Mouse (Mus musculus): ENCODE data around the gene Trp53. TPM values are rescaled to one million over a fixed set of nuclear protein-coding genes. Genes with fewer than 3 reads are reported as not detected.
"Not testable (repeated sequence)": the region's sequence is repeated elsewhere in the genome, so short reads cannot be mapped to it uniquely, and the experiment has no call there.

Gene Trp53
- total RNA-seq (2017) = 38.3 and 39.8 TPM in 2 replicates

DNA sequence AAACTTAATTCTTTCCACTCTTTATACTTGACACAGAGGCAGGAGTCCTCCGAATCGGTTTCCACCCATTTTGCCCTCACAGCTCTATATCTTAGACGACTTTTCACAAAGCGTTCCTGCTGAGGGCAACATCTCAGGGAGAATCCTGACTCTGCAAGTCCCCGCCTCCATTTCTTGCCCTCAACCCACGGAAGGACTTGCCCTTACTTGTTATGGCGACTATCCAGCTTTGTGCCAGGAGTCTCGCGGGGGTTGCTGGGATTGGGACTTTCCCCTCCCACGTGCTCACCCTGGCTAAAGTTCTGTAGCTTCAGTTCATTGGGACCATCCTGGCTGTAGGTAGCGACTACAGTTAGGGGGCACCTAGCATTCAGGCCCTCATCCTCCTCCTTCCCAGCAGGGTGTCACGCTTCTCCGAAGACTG lies at the start of gene Trp53, which contains the start of gene Wrap53:
Trp53 (plus strand) TSS at position 269 of the 424 bp plus-strand sequence.
Wrap53 (minus strand) TSS at position 165 of the 424 bp plus-strand sequence.
- ATAC-seq (ENCODE audit: extremely low read depth, insufficient number of reproducible peaks, low FRiP score, poor library complexity, severe bottlenecking) = peak; percentile 77

DNA sequence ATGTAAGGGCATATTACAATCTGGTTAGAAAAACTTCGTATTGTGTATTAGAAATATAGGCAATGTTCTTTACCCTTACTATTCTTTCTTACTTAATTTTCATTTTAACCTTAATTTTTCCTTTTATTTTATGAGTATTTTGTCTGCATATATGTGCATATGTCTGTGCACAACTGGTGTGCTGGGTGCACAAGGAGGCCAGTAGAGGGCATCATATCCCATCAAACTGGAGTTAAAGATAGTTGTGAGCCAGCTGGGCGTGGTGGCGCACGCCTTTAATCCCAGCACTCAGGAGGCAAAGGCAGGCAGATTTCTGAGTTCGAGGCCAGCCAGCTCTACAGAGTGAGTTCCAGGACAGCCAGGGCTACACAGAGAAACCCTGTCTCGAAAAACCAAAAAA lies 49.4 kb upstream of the Trp53 start:
- not testable (repeated sequence) for ATAC-seq (ENCODE audit: extremely low read depth, insufficient number of reproducible peaks, low FRiP score, poor library complexity, severe bottlenecking)

GRCm38 (mm10) chr11:69532480-69533150 lies 47.5 kb upstream of the Trp53 start:
- ATAC-seq (ENCODE audit: extremely low read depth, insufficient number of reproducible peaks, low FRiP score, poor library complexity, severe bottlenecking) = no peak

DNA sequence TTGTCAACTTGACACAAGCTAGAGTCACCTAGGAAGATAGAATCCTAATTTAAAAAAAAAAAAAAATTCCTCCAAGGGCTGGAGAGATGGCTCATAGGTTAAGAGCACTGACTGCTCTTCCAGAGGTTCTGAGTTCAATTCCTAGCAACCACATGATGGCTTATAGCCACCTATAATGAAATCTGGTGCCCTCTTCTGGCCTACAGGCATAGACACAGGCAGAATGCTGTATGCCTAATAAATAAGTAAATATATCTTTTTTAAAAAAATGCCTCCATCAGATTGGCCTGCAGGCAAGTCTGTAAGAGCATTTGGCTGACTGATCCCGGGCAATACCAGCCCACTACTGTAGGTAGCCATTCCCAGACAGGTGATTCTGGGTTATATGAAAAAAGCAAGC lies 45.2 kb upstream of the Trp53 start:
- no peak for ATAC-seq (ENCODE audit: extremely low read depth, insufficient number of reproducible peaks, low FRiP score, poor library complexity, severe bottlenecking)

- no peak for ATAC-seq (ENCODE audit: extremely low read depth, insufficient number of reproducible peaks, low FRiP score, poor library complexity, severe bottlenecking)
These were observed 39.5 kb upstream of the Trp53 start for GRCm38 (mm10) chr11:69540700-69541099.

- not testable (repeated sequence) for ATAC-seq (ENCODE audit: extremely low read depth, insufficient number of reproducible peaks, low FRiP score, poor library complexity, severe bottlenecking)
These were observed 38.4 kb upstream of the Trp53 start for GRCm38 (mm10) chr11:69541741-69542140.

GRCm38 (mm10) chr11:69543598-69543997 lies 36.6 kb upstream of the Trp53 start:
- no peak for ATAC-seq (ENCODE audit: extremely low read depth, insufficient number of reproducible peaks, low FRiP score, poor library complexity, severe bottlenecking)

- ATAC-seq (ENCODE audit: extremely low read depth, insufficient number of reproducible peaks, low FRiP score, poor library complexity, severe bottlenecking) = no peak
These were observed 34.2 kb upstream of the Trp53 start for GRCm38 (mm10) chr11:69545957-69546356.

GRCm38 (mm10) chr11:69546423-69547053 lies 33.6 kb upstream of the Trp53 start:
- no peak for ATAC-seq (ENCODE audit: extremely low read depth, insufficient number of reproducible peaks, low FRiP score, poor library complexity, severe bottlenecking)

GRCm38 (mm10) chr11:69547071-69547470 lies 33.1 kb upstream of the Trp53 start:
- ATAC-seq (ENCODE audit: extremely low read depth, insufficient number of reproducible peaks, low FRiP score, poor library complexity, severe bottlenecking) = no peak

DNA sequence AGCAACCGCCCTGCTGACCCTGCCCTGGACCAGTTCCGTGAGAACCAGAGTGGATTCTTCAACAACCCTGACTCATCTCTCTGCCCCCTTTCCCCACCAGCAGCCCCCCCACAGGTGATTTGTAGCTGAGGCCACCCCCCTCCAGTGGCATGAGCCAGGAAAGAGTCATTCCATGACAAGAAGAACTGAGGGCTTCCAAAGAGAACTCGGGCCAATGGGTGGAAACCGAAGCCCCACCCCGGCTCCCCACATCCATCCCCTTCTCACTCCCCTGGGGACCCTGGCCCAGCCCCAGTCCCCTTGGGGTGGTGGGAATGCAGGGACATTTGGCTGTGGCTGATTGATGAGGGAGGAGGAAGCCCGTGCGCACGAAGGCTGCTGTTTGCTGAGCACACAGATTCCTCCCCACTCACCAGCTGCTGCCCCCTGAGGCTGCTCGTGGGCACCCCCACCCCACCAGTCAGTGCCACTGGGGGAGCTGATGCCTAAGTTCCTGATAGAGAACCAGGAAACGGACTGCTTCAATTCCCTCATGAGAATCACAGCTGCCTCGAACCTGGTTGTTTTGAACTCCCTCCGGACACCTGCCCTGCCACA lies 31.0 kb upstream of the Trp53 start, which contains the start of gene Dnah2:
Dnah2 (minus strand) TSS at position 51 of the 597 bp plus-strand sequence.
- no peak for ATAC-seq (ENCODE audit: extremely low read depth, insufficient number of reproducible peaks, low FRiP score, poor library complexity, severe bottlenecking)

DNA sequence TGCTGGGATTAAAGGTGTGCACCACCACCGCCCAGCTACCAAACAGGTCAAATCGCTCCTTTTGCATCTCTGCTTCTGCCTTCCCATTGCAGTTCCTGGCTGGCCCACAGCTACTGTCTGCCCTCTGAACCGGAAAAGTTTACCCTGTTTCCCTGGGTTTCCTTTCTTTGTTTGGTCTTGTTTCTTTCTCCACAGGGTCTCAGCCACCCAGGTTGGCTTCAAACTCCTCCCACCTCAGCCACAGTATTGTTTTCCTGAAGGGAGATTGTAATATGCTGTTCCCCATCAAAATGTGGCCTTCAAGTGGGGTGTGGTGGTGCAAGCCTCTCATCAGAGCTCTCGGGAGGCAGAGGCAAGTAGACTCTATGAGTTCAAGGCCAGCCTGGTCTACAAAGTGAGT lies 28.8 kb upstream of the Trp53 start:
- ATAC-seq (ENCODE audit: extremely low read depth, insufficient number of reproducible peaks, low FRiP score, poor library complexity, severe bottlenecking) = no peak

- no peak for ATAC-seq (ENCODE audit: extremely low read depth, insufficient number of reproducible peaks, low FRiP score, poor library complexity, severe bottlenecking)
These were observed 27.4 kb upstream of the Trp53 start for GRCm38 (mm10) chr11:69552622-69553340.

DNA sequence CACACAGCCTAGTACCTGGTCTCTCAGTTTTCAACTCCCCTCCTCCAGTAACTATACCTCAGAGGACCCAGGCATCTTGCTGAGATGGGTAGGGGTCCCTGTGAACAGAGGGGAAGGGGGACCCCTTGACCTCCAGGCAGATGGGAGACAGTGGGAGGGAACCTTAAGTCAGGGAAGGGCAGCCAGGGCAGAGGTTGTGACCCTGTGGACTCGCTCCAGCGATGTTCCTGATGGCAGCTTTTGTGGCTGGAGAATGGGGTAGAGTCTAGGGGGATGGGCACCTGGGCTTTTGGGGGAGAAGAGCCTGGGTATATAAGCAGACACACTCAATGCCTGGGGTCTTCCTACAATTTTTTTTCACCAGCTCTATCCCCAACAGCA lies 26.8 kb upstream of the Trp53 start:
- ATAC-seq (ENCODE audit: extremely low read depth, insufficient number of reproducible peaks, low FRiP score, poor library complexity, severe bottlenecking) = no peak

DNA sequence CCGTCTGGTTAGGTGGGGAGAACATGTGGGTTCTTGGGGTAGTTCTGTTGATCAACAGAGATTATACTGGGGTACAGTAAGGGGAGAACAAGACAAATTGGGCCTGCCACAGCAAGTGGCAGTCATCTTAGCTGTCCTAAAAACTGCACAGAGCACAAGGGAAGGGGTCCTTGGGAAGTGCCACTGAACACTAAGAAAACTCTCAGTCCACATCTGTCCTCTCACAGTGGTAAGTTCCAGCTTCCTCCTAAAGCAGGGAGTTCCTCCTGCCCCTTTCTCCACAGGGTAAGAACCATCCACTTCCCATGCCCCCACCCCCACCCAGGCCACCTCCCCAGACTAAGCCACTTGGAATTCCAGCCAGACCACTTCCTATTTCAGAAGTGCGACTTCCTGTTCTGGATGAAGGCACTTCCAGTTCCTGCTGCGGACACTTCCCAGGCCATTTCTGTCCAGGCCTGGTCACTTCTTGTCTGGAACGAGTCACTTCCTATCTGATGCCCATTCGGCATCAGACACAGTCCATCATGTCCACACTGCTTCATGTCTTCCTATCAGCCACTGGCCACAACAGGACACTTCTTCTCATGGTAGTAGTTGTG lies 25.5 kb upstream of the Trp53 start:
- no peak for ATAC-seq (ENCODE audit: extremely low read depth, insufficient number of reproducible peaks, low FRiP score, poor library complexity, severe bottlenecking)

DNA sequence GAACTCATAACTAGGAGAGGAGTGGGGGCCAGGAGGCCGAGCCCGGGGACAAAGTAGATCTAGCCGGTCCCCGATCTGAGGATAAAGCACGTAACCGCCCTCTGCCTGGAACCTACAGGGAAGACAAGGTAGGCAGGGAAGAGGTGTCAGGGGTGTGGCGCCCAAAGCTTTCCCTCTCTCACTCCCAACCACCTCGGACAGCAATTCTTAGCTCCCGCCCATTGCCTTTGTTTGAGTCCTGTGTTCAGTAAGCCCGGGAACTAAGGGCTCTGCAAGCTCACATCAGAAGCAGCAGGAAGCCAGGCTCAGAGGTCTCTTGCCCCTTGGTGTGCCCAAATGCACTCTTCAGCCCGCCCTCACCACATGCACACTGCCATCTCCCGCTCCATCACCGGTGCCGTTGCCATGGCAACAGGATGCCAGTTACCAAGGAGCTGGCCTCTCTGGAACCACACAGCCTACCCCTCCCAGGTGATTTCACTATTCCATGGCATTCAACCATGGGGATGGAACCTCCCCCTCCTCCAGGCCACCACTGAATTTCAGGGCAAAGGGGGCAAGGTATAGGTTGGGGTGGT lies 22.7 kb upstream of the Trp53 start:
- ATAC-seq (ENCODE audit: extremely low read depth, insufficient number of reproducible peaks, low FRiP score, poor library complexity, severe bottlenecking) = no peak

GRCm38 (mm10) chr11:69558756-69559155 lies 21.4 kb upstream of the Trp53 start:
- ATAC-seq (ENCODE audit: extremely low read depth, insufficient number of reproducible peaks, low FRiP score, poor library complexity, severe bottlenecking) = no peak

- no peak for ATAC-seq (ENCODE audit: extremely low read depth, insufficient number of reproducible peaks, low FRiP score, poor library complexity, severe bottlenecking)
These were observed 21.0 kb upstream of the Trp53 start for GRCm38 (mm10) chr11:69559183-69559582.
